Mouse (Mus musculus) layer of hippocampus, postnatal 14 days (tissue): ENCODE data around the gene Aar2. TPM values are rescaled to one million over a fixed set of nuclear protein-coding genes. Genes with fewer than 3 reads are reported as not detected.
A peak's percentile ranks its signal among the peaks of the same experiment; 100 is the strongest.

Experiments
- DNase-seq, 2 experiments: peaks; one replicate each; pipeline ENCODE4 v3.0.0; 2021 to 2022; ENCODE audit warnings: low spot score in 2 of 2, mixed read lengths in 1 of 2
- total RNA-seq, 2 experiments: library from RNA; stranded (reverse); gene quantifications; 2 replicates each; pipeline ENCODE4 v1.2.3; 2021

Aar2 gene
- total RNA-seq, 2 experiments from 2014 or later, result 31.7 to 32.8 TPM

DNA sequence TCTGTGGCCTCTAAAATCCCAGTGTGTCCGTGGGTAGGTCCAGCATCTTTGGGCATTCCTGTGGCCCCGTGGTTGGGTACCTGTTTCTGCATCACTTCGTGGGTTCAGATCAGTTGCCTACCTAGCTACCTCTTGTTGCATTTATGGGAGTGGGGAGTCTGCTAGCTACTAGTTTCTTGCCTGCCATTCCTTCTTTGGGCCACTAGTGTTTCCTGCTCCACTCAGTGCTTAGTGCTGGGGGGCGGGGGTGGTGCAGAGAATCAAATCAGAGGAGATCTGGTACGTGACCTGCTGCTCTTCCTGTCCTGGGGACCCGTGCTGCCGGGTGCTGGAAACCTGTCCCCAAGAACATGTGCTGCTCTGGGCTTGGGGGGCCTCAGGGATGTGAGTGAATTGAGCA lies 69.1 kb downstream of the Aar2 start:
- no peak for DNase-seq

- DNase-seq, result peak; percentile 40 to 83
Measured at GRCm38 (mm10) chr2:156617536-156617935, 70.2 kb downstream of the Aar2 start.

Other genes starting within 250 kb of the Aar2 start
- gene Cnbd2, start 235.3 kb upstream of the Aar2 start, total RNA-seq, result 1 to 10 TPM; 4.4 to 6.4 TPM
- gene Scand1, start 234.9 kb upstream of the Aar2 start, total RNA-seq, result 100 to 1,000 TPM; 106 to 113 TPM
- gene Epb41l1, start 126.7 kb upstream of the Aar2 start, total RNA-seq, result 100 to 1,000 TPM; 299 to 316 TPM
- 100 to 1,000 TPM; 194 TPM for gene Dlgap4, start 66.1 kb downstream of the Aar2 start, total RNA-seq
- 10 to 100 TPM; 22.3 to 24.9 TPM for gene Myl9, start 227.8 kb downstream of the Aar2 start, total RNA-seq